Mouse (Mus musculus) CH12.LX (cell line): ENCODE results near the gene Gstt4.

ENCODE experiments used
- CHD2 ChIP-seq: IDR thresholded peaks from 2 replicates; pipeline ENCODE4 v1.6.1; 2011; ENCODE audit warnings: low read length, improper control_type of control experiment
- CTCF ChIP-seq, 2 experiments: IDR thresholded peaks in 1 of 2; conservative IDR thresholded peaks in 1 of 2; 2 replicates each; pipeline ENCODE4 v1.5.1; 2011 to 2012; ENCODE audit warnings: low read depth in 2 of 2, low read length in 2 of 2, improper control_type of control experiment in 1 of 2, inconsistent platforms in 1 of 2, mild to moderate bottlenecking in 1 of 2, moderate library complexity in 1 of 2
- EP300 ChIP-seq: IDR thresholded peaks from 2 replicates; pipeline ENCODE4 v1.6.1; 2011; ENCODE audit warnings: low read length, improper control_type of control experiment
- HCFC1 ChIP-seq: IDR thresholded peaks from 2 replicates; pipeline ENCODE4 v1.6.1; 2012; ENCODE audit warnings: low read depth, mild to moderate bottlenecking, inconsistent platforms, low read length, improper control_type of control experiment
- MAX ChIP-seq: IDR thresholded peaks from 2 replicates; pipeline ENCODE4 v1.6.1; 2011; ENCODE audit warnings: low read length, improper control_type of control experiment
- NELFE ChIP-seq: IDR thresholded peaks from 2 replicates; pipeline ENCODE4 v1.6.1; 2011; ENCODE audit warnings: low read depth, low read length, improper control_type of control experiment
- POLR2A ChIP-seq: IDR thresholded peaks from 2 replicates; pipeline ENCODE4 v1.6.1; 2011; ENCODE audit warnings: low read depth, mild to moderate bottlenecking, improper control_type of control experiment, low read length
- TBP ChIP-seq: conservative IDR thresholded peaks from 2 replicates; pipeline ENCODE4 v1.6.1; 2011; ENCODE audit warnings: low read depth, low read length, improper control_type of control experiment
- TCF12 ChIP-seq: IDR thresholded peaks from 2 replicates; pipeline ENCODE4 v1.6.1; 2014; ENCODE audit warnings: low read depth, mild to moderate bottlenecking, inconsistent platforms, low read length, improper control_type of control experiment

DNA sequence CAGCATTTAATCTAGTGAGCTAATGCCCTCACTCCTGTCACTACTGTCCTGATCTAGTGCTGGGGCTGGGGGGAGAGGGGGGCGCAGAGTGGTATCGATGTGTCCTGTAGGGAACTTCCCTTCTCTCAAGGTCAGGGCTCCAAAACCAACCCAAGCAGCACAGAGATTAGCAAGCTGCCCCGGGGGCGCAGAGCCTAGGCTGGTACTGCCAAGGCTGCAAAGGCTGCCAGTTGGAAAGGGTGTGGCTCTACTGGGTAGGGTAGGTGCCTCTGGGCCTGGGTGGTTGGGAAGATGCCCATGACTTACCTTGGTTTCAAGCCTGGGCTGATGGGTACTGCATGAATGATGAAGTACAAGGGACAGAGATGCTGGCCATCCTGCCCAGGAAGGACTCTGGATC lies 35.3 kb upstream of the Gstt4 start:
- peak; percentile 10; the same call in 1 of the 2 replicates for TF ChIP-seq POLR2A
- TF ChIP-seq CTCF (conservative IDR thresholded peaks at IDR 0.05 in 1 of 2, IDR thresholded peaks at IDR 0.05 in 1 of 2; ENCODE audit: low read depth in 2 of 2, low read length in 2 of 2), result no peak
- no peak for TF ChIP-seq HCFC1
- no peak for TF ChIP-seq MAX
- no peak for TF ChIP-seq EP300
- TF ChIP-seq NELFE, result no peak
- no peak for TF ChIP-seq TBP
- no peak for TF ChIP-seq CHD2
- TF ChIP-seq TCF12, result no peak
